Mouse (Mus musculus) urinary bladder, postnatal 14 days (tissue): ENCODE measurements at regions not wholly inside any gene's neighbourhood (a gene's known extent, or its start where the extent isn't known, plus 50 kb on each side); places are given as distances from the start of the nearest gene placed in this dataset.

Source experiments
- DNase-seq: peaks from one replicate; pipeline ENCODE4 v3.0.0; 2021; ENCODE audit warnings: low spot score

DNA sequence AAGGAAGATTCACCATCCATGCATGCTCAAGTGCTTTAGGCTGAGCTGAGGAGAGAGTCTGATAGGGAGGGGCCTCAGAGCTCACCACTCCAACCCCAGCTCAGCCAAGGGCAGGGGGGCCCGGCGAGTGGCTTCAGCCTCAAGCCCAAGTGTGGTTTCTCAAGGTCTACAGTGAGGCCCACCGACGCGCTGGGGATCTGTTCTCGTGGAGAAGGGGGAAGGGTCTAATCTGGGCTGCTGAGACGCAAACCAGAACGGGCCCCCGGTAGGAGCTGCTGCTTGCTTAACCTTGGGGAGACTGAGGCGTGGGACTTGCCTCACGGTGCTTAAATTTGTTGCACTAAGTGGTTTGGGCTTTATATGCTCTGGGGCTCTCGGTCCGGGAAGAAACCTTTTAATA lies 70.9 kb downstream of the Asb1 start:
- no peak for DNase-seq

DNA sequence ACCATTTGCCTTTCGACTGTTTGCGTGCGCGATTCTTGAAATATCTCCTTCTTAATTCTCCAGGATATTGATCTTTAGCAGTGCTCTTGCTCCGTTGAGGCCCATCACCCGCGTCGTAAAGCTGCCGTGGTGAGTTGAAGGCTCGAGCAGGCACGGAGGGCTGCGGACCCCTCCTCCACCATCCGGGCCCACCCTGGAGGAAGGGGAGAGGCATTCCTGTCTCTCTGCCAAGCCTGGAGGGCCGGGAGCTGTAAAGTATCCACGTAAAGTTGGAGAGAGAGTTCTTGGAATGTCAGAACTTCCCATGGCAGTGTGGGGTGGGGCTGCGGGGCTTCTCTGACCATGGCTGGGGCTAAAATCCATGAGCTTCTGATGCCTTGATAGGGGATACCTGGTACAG lies 71.3 kb downstream of the Asb1 start:
- no peak for DNase-seq

DNA sequence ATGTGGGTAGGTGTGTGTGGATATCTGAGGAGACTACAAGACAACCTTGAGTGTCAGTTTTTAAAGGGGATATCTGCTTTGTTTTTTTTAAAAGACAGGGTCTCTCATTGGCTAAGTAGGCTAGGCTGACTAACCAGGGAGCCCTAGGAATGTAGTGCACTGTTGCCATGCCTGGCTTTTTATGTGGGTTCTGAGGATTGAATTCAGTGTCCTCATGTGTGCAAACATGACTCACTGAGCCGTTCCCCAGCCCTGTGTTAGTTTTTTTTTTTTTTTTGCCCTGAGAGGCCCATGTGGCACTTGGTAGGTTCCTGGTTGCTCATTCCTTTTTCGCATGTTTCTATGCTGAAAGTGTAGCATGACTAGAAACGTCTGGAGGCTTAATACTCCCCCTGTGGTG lies 72.6 kb downstream of the Asb1 start:
- DNase-seq, result no peak

DNA sequence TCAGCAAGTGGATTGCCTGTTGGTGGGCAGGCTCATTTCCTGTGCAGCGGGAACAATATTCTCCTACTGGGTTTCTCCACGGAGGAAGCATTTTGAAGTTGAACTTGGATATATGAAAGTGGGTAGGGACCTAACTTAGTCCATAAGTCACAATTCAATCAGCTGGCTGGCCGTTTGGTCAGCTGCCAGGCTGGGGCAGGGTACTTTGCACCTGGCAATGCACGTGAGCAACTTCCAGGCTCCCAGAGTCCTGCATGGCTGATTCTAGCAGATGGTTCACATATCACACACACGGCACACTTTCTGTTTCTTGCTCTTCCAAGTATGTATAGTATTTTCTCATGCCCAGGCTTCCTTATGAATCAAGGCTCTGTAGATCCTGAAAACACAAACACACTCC lies 75.1 kb downstream of the Asb1 start:
- no peak for DNase-seq

DNA sequence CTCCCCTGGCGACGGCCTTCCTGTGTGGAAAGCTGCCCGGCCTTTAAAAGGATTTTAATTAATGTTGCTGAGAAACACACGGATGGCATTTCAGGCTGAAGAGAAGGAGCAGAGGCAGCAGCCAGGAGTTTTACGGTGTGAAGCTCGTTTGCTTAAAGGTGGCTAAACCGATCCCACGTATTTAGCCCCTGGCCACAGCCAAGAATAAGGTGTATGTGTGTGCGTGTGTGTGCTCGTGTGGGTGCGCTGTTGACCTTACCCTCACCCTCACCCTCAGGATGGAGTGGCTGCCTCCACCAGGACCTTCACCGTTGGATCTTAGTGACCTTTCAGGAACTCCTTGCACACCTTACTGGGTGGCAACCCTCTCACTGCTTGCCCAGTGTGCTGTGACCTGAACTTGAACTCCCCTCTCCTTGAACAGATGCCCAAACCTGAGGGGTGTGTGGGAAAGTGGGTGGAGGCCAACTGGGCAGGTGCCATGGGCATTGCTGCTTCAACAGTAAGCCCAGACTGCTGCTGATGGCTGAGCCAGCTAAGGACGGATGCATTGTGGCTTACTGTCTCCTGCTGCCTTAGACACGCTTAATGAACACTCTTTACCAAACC lies 78.3 kb downstream of the Asb1 start:
- no peak for DNase-seq

DNA sequence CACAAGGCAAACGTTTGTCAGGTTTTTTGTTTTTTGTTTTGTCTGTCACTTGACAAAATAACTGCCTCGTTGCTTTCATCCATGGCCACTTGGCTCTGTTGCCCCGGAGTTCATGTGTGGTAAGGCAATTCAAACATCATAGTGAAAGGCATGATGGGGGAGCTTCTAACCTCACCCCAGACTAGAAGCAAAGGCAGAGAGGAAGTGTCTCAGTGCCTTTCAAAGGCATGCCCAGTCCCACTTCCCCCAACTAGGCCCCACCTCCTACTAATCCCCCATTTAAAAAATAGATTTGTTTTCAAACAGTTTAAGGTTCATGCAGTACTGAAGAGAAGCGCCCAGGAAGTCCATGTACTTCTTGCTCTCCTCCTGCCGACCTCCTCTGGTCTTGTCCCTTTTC lies 80.8 kb downstream of the Asb1 start:
- no peak for DNase-seq

DNA sequence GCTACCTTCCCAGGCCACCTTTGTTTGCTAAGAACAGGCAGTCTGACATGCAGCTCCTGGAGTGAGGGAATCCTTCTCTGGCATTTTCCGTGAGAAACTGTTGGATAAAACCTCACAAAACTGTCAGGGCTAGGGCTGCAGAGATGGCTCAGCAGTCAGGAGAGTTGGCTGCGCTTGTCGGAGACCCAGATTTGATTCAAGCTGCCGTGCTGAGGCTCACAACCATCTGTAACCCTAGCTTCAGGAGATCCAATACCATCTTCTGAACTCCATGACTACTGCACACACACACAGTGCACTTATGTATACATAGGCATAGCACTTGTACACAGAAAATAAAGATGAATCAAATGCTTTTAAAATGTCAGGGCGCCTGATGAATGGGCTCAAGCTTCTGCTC lies 82.5 kb downstream of the Asb1 start:
- no peak for DNase-seq

DNA sequence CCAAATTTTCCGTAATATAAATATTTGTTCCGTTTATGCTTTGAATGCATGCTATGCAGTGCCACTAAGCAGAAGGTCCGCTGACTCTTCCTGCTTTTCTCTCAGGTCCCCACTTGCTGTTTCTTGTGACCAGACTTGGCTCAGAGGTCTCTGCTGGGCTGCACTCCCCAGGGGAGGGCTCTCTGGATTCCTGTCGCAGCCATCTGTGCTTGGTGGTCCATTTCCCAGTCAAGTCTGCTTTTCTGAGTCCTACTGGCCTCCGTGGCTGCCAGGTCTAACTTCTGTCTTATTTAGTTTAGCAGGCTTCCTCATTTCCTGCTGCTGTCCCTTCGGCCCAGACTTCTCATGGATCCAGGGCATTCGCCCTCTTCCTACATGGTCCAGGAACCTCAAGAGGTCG lies 83.7 kb downstream of the Asb1 start:
- DNase-seq, result no peak

DNA sequence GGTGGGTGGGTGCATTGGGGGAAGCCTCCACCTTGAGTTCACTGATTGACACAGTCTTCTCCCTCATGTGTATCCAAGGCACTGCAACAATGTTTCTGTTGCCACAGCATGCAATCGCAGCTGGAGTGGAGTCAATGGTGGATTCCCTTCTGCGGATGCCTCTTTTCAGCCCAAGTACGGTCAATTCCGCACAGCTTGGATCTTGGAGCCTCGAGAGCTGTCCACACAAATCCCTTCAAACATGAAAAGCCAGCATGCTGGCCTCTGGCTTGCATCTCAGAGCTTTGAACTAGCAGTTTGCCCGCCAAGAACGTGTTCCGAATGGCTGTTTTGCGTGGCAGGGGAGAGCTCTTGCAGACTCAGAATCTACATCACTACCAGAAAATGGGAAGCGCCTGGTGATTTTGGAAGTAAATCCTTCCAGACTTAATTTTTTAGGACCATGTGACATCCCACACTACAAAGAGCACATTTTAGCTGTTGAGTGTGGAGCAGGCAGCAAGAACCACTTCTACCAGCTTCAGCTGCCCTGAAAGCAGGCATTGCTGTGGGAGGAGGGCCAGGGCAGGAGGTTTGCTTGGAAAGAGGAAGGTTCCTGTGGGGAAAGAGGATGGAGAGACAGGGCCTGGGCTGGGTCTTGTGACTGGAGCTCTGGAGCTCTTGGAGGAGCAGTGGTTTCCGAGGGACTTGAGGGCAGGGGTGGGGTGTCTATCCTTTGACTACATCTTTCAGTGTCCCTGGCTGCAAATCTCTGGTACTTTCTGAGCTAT lies 84.4 kb downstream of the Asb1 start:
- DNase-seq, result peak; percentile 38

DNA sequence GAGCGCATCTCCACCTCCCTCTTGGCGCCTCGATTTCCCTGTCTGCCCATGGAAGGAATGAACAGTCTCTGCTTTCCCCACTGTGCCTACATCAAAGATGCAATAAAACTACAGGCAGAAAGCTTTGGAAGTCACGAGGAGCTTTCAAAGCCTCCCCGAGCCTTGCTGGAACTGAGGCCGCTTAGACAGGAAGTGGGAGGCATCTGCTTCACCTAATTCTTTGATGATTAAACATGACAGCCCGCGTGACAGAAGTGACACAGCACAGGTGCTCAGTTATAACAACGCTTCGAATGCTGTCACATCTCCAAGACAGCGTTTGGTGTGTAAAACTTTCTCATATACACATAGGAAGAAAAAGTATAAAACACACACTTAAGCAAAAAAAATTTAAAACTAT lies 85.7 kb downstream of the Asb1 start:
- no peak for DNase-seq

DNA sequence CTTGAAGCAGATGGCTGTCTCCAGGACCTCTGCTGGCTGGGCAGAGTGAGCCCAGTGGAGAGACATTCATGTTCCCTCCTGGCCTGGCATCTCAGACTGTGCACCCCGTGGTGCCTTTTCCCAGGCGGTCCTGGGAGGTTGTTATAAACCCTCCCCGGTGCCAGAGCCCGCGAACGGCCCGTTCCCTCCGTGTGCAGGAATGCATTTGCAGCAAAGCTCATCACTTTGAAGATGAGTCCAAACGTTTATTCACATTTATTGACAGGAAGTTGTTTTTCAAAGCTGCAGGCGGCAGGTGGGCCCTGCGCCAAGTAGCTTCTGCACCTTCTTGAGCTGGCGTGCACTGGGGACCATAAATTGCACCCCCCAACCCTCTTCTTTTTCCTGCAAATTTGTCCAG lies 89.9 kb downstream of the Asb1 start:
- no peak for DNase-seq

DNA sequence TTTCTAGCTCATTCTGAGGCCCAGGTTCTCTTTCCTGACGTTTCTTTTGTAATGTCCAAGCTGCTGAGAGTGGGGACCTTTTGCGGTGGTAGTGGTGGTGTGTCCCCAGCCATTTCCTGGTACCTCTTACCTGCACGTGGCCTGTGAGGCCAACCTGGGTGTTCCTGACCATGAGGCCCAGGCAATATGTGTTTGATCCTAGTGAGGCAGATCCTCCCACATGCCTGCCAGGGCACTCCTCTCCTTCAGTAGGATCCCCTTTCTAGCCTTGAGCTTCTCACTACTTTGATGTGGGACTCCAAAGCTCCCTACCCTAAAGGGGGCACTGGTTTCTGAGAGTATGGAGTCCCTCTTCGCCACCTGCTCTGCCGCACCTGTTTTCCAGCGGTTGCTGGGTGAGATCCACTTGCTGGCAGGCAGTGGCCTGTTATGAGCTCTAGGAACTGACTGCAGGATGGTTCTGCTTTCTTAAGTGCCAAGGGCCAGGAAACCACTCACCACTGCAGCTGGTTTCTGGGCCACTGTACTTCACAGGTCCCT lies 90.6 kb downstream of the Asb1 start:
- DNase-seq, result no peak

DNA sequence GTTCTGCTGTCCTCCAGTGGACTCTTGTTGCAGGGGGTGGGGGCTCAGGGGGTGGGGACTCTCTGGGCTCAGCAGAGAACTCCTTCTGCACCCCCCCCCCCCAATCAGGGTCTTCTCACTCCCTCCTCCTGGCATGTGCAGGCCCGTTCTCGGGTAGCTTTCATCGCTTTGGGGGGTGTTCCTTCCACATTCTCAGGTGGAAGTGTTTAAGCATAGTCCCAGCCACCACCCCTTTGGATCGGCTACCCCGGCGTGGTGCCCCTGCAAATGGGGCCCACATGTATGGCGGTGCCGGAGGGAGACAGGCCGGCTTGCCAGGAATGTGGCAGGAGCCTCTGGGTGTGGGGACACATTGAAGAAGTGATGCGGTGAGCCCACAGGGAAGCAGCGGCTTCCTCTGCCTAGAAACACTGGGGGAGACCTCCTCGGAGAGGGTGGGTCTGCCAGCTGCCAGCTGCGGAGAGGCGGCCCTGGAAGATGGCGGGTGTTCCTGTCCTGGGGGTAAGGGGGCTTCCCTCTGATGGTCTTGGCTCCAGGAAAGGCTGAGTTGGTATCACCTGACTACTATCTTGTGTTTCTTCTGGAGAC lies 92.7 kb downstream of the Asb1 start:
- no peak for DNase-seq

DNA sequence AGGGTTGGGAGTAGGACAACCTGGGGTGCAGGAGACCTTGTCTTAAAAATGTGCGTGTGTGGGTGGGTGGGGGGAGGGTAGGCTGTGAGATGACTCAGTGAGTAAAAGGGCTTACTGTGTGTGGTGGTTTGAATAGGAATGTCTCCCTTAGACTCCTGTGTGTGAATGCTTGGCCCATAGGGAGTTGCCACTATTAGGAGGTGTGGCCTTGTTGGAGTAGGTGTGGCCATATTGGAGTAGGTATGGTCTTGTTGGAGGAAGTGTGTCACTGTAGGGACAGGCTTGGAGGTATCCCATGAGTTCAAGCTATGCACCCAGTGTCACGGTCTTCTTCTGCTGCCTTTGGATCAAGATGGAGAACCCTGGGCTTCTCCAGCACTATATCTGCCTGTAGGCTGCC lies 96.2 kb downstream of the Asb1 start:
- DNase-seq, result no peak

DNA sequence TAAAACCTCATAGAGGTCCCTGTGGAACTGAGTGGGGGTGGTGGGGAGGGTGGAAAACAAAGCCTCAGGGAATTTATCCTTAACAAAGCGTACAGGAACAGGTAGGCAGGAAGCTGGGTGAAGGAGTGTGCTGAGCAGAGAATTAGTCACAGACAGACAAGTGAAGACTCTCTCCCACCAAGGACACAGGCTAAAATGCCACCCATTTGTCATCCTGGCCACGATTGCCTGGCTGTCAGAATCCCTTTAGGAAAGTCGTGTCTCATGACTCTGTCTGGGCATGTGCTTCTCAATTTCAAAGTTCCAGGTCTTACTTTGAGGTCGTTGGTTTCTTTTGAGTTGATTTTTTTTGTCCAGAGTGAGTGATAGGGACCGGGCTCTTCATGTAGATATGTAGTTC lies 100.2 kb downstream of the Asb1 start:
- DNase-seq, result no peak

DNA sequence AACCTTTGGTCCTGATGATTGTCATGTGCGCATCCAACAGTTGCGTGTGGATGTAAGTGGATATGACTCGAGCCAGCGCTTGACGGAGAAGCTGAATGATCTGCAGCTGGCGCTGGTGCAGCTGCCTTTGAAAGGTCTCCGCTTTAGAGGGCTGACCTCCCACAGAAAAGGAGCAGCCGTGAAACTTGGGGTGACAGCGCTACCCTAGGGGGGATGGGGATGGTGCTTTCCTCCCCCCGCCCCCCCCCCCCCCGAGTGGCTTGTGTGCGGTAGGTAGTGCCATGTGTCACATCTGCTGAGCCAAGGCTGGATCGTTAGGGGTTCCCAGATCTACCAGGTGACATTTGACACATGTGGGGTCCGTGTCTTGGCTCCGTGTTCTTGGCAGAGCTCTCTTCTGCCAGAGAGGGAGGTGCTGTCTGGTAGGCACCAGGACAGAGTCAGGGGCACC lies 118.7 kb downstream of the Asb1 start:
- no peak for DNase-seq

DNA sequence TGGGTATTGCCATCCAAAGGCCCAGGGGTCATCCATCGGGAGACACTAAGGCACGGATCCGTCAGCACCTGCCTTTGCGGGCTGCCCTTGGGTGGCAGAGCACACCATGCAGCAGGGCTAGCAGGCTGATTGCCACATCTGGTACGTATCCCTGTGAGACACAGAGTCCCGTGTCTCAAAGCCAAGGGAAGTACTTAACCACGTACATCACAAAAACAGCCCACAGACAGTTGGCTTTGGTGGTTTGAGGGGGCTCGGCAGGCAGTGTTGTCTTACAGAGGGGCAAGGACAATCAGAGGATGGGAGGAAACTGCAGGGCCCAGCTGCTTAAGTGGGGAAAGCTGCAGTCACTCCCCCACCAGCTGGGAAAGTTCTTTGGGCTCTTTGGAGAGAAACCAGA lies 119.1 kb downstream of the Asb1 start:
- DNase-seq, result no peak

DNA sequence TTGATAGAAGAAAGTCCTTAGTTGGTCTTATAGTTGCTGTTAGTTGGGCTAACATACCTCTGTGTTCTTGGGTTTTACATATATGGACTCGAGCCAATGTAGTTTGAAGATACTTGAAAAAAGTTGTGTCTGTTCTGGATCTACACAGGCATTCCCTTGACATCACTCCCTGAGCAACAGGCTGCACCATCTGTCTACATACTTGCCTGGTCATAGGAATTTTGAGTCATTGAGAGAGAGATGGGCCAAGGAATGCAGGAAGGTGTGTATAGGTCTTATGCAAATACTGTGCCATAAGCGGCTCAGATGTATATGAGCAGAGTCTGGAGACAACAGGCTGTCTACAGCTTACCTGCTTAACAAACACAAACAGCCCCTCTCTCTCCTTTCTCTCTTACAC lies 122.9 kb downstream of the Asb1 start:
- DNase-seq, result no peak

DNA sequence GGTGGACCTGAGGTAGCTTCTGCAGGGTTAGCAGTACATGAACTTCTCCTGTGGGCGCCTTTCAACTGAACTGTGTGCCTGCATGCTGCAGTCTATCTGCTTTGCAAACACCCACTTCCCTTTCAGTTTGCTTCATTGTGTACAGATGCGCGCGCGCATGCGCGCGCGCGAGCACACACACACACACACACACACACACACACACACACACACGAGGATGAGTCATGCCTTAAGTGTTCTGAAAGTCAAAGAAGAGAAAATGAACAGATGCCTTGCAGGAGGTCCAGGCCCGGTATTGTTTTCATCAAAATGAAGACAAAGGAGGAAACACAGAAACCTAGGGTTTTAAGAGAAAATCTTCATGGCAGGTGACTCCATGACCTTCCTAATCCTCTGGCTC lies 124.3 kb downstream of the Asb1 start:
- DNase-seq, result no peak

DNA sequence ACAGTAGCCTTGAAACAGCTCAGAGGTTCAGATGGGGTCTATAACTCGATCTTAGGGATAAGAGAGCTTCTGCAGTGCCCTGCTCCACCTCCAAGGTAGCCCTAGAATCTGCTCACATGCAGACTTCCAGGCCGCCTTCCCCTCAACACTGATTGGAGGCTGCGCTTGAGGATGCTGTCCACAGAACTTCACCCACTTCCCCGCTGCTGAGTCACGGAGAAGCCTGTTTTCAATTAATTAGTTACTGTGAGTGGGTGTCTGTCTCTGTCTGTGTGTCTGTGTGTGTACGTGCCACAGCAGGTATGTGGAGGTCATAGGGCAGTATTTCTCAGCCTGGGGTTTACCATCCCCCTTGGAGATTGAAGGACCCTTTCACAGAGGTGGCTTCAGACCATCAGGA lies 128.2 kb downstream of the Asb1 start:
- DNase-seq, result no peak

DNA sequence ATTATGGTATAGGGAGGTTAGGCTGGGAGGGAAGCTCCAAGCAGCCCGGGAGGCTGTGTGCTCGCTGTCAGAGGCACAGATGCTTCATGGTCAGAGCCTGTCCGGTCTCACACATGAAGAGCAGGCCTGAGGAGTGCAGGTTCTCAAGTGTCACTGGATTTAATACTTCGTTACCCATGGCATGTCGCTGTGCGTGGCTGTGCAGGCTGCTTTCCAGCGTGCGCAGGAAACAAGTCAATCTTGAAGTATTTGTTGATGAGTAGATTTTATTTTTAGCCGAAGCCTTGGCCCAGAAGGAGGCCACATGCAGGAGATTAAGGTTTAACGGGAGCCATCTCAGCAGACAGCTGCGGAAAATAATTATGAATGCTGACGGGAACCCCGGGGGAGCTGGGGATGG lies 130.3 kb upstream of the Twist2 start:
- DNase-seq, result no peak

DNA sequence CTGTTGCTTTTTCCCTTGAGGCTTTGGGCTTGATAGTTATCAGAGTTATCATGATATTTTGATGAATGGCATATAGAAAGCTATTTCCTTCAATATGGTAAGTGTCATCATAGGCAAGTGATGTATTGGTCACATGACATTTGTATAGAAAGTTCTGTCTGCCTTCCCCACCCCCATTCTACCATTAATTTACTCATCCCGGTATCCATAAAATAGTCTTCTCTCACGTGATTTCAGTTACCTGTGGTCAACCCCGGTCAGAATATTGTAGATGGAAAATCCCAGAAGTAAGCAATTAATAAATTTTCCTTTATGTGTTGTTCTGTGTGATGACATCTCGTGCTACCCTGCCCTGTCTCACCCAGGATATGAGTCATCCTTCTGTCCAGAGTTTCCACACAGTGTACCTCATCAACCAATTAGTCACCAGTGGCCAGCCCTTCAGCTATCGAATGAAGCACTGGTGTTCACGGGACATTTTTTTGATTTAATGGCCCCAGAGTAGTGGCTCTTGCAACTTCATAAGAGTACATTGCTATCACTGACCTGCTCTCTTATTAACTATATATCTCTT lies 127.1 kb upstream of the Twist2 start:
- no peak for DNase-seq

DNA sequence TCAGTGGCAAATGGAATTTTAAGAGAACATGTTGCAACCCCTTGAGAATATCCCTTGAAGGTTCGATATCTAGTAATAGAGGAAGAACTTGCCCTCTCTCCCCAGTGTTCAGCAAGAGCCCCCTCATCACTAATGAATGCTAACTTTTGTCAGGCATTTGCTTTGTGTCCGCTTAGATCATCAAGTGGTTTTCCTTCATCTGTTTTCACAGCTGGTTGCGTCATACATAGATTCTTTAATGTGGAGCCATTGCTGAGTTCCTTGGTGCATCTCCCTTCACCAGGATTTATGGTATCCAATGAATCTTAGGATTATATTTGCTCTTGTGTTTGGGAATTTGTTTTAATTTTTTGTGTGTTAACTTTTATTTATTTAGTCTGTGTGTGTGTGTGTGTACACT lies 124.2 kb upstream of the Twist2 start:
- no peak for DNase-seq
